Mouse (Mus musculus): Measurements from ENCODE around the gene Kif22. TPM values are rescaled to one million over a fixed set of nuclear protein-coding genes. Genes with fewer than 3 reads are reported as not detected.

The Kif22 gene
- polyA plus RNA-seq, 1 experiment from 2014 or later, result 142 TPM

GRCm38 (mm10) chr7:127084794-127085193 lies 42.5 kb upstream of the Kif22 start:
- 82% methylated on average over 2 of the region's 2 CpGs for WGBS
- Histone ChIP-seq H3K4me3 (ENCODE audit: low read depth, low read length) (no peak overlapping the region), H3K4me2 (replicated peaks; ENCODE audit: low read depth, low read length) (no peak overlapping the region), H3K9ac (ENCODE audit: low read depth, low read length) (no peak overlapping the region), H3K4me1 (replicated peaks; ENCODE audit: control insufficient read depth, insufficient read depth, low read length) (no peaks in the 10 kb centered on the region), H3K27me3 (ENCODE audit: control insufficient read depth, insufficient read depth, low read length) (no peaks in the 10 kb centered on the region), H3K9me3 (ENCODE audit: control insufficient read depth, low read length) (no peaks in the 10 kb centered on the region), H3K36me3 (ENCODE audit: control insufficient read depth, insufficient read depth, low read length) (no peaks in the 10 kb centered on the region), H3K27ac (ENCODE audit: low read depth, low read length) (no peak overlapping the region)
- ATAC-seq (ENCODE audit: low FRiP score), result no peak
- DNase-seq (ENCODE audit: low spot score), result no peak

GRCm38 (mm10) chr7:127083689-127084088 lies 41.4 kb upstream of the Kif22 start:
- Histone ChIP-seq H3K27me3 (ENCODE audit: control insufficient read depth, insufficient read depth, low read length) (no peaks in the 10 kb centered on the region), H3K9ac (ENCODE audit: low read depth, low read length) (no peak overlapping the region), H3K4me3 (ENCODE audit: low read depth, low read length) (no peak overlapping the region), H3K9me3 (ENCODE audit: control insufficient read depth, low read length) (no peaks in the 10 kb centered on the region), H3K27ac (ENCODE audit: low read depth, low read length) (no peak overlapping the region), H3K4me2 (replicated peaks; ENCODE audit: low read depth, low read length) (no peak overlapping the region), H3K36me3 (ENCODE audit: control insufficient read depth, insufficient read depth, low read length) (no peaks in the 10 kb centered on the region), H3K4me1 (replicated peaks; ENCODE audit: control insufficient read depth, insufficient read depth, low read length) (no peaks in the 10 kb centered on the region)
- WGBS, result 79% methylated on average over 4 of the region's 4 CpGs
- DNase-seq (ENCODE audit: low spot score) (no peak), ATAC-seq (ENCODE audit: low FRiP score) (no peak)

GRCm38 (mm10) chr7:127082995-127083394 lies 40.7 kb upstream of the Kif22 start:
- Histone ChIP-seq H3K4me3 (ENCODE audit: low read depth, low read length) (no peak overlapping the region), H3K4me2 (replicated peaks; ENCODE audit: low read depth, low read length) (no peak overlapping the region), H3K27me3 (ENCODE audit: control insufficient read depth, insufficient read depth, low read length) (no peaks in the 10 kb centered on the region), H3K9ac (ENCODE audit: low read depth, low read length) (no peak overlapping the region), H3K27ac (ENCODE audit: low read depth, low read length) (no peak overlapping the region), H3K4me1 (replicated peaks; ENCODE audit: control insufficient read depth, insufficient read depth, low read length) (no peaks in the 10 kb centered on the region), H3K9me3 (ENCODE audit: control insufficient read depth, low read length) (no peaks in the 10 kb centered on the region), H3K36me3 (ENCODE audit: control insufficient read depth, insufficient read depth, low read length) (no peaks in the 10 kb centered on the region)
- DNase-seq (ENCODE audit: low spot score) (no peak), ATAC-seq (ENCODE audit: low FRiP score) (no peak)
- 69% methylated on average over 2 of the region's 2 CpGs for WGBS

- Histone ChIP-seq H3K4me3 (ENCODE audit: low read depth, low read length) (no peak overlapping the region), H3K4me1 (replicated peaks; ENCODE audit: control insufficient read depth, insufficient read depth, low read length) (no peaks in the 10 kb centered on the region), H3K4me2 (replicated peaks; ENCODE audit: low read depth, low read length) (no peak overlapping the region), H3K36me3 (ENCODE audit: control insufficient read depth, insufficient read depth, low read length) (no peaks in the 10 kb centered on the region), H3K9me3 (ENCODE audit: control insufficient read depth, low read length) (no peaks in the 10 kb centered on the region), H3K27ac (ENCODE audit: low read depth, low read length) (no peak overlapping the region), H3K9ac (ENCODE audit: low read depth, low read length) (no peak overlapping the region), H3K27me3 (ENCODE audit: control insufficient read depth, insufficient read depth, low read length) (no peaks in the 10 kb centered on the region)
- ATAC-seq (ENCODE audit: low FRiP score) (no peak), DNase-seq (ENCODE audit: low spot score) (no peak)
- 81% methylated on average over 8 of the region's 8 CpGs for WGBS
Measured at GRCm38 (mm10) chr7:127082271-127082670, 40.0 kb upstream of the Kif22 start.

- DNase-seq (ENCODE audit: low spot score), result no peak
- no peaks in the 10 kb centered on the region for H3K27me3 ChIP-seq (ENCODE audit: control insufficient read depth, insufficient read depth, low read length)
- no peak overlapping the region for H3K4me2 ChIP-seq (replicated peaks; ENCODE audit: low read depth, low read length)
Measured at GRCm38 (mm10) chr7:127080045-127080444, 37.8 kb upstream of the Kif22 start.

GRCm38 (mm10) chr7:127077692-127078091 lies 35.4 kb upstream of the Kif22 start:
- no peak overlapping the region for H3K4me2 ChIP-seq (replicated peaks; ENCODE audit: low read depth, low read length)
- H3K4me1 ChIP-seq (replicated peaks; ENCODE audit: control insufficient read depth, insufficient read depth, low read length), result no peaks in the 10 kb centered on the region
- no peaks in the 10 kb centered on the region for H3K9me3 ChIP-seq (ENCODE audit: control insufficient read depth, low read length)
- H3K36me3 ChIP-seq (ENCODE audit: control insufficient read depth, insufficient read depth, low read length), result no peaks in the 10 kb centered on the region
- H3K9ac ChIP-seq (ENCODE audit: low read depth, low read length), result no peak overlapping the region
- WGBS, result 92% methylated on average over 3 of the region's 3 CpGs
- H3K27me3 ChIP-seq (ENCODE audit: control insufficient read depth, insufficient read depth, low read length), result no peaks in the 10 kb centered on the region
- H3K4me3 ChIP-seq (ENCODE audit: low read depth, low read length), result no peak overlapping the region
- ATAC-seq (ENCODE audit: low FRiP score), result no peak
- no peak for DNase-seq (ENCODE audit: low spot score)
- no peak overlapping the region for H3K27ac ChIP-seq (ENCODE audit: low read depth, low read length)

More at GRCm38 (mm10) chr7:127080045-127080444, 37.8 kb upstream of the Kif22 start:
- WGBS, result 67% methylated on average over 3 of the region's 3 CpGs
- no peak for ATAC-seq (ENCODE audit: low FRiP score)
- no peak overlapping the region for H3K9ac ChIP-seq (ENCODE audit: low read depth, low read length)
- no peak overlapping the region for H3K4me3 ChIP-seq (ENCODE audit: low read depth, low read length)
- H3K4me1 ChIP-seq (replicated peaks; ENCODE audit: control insufficient read depth, insufficient read depth, low read length), result no peaks in the 10 kb centered on the region
- H3K27ac ChIP-seq (ENCODE audit: low read depth, low read length), result no peak overlapping the region
- no peaks in the 10 kb centered on the region for H3K36me3 ChIP-seq (ENCODE audit: control insufficient read depth, insufficient read depth, low read length)
- H3K9me3 ChIP-seq (ENCODE audit: control insufficient read depth, low read length), result no peaks in the 10 kb centered on the region

GRCm38 (mm10) chr7:127076188-127076587 lies 33.9 kb upstream of the Kif22 start:
- Histone ChIP-seq H3K27ac (ENCODE audit: low read depth, low read length) (no peak overlapping the region), H3K9me3 (ENCODE audit: control insufficient read depth, low read length) (no peaks in the 10 kb centered on the region), H3K27me3 (ENCODE audit: control insufficient read depth, insufficient read depth, low read length) (no peaks in the 10 kb centered on the region), H3K4me3 (ENCODE audit: low read depth, low read length) (no peak overlapping the region), H3K4me1 (replicated peaks; ENCODE audit: control insufficient read depth, insufficient read depth, low read length) (no peaks in the 10 kb centered on the region), H3K9ac (ENCODE audit: low read depth, low read length) (no peak overlapping the region), H3K36me3 (ENCODE audit: control insufficient read depth, insufficient read depth, low read length) (no peaks in the 10 kb centered on the region), H3K4me2 (replicated peaks; ENCODE audit: low read depth, low read length) (no peak overlapping the region)
- 94% methylated on average over 5 of the region's 5 CpGs for WGBS
- no peak for DNase-seq (ENCODE audit: low spot score)
- no peak for ATAC-seq (ENCODE audit: low FRiP score)

- Histone ChIP-seq H3K9ac (ENCODE audit: low read depth, low read length) (no peak overlapping the region), H3K4me2 (replicated peaks; ENCODE audit: low read depth, low read length) (no peak overlapping the region), H3K27me3 (ENCODE audit: control insufficient read depth, insufficient read depth, low read length) (no peaks in the 10 kb centered on the region), H3K4me3 (ENCODE audit: low read depth, low read length) (no peak overlapping the region), H3K27ac (ENCODE audit: low read depth, low read length) (no peak overlapping the region), H3K4me1 (replicated peaks; ENCODE audit: control insufficient read depth, insufficient read depth, low read length) (no peaks in the 10 kb centered on the region), H3K9me3 (ENCODE audit: control insufficient read depth, low read length) (no peaks in the 10 kb centered on the region), H3K36me3 (ENCODE audit: control insufficient read depth, insufficient read depth, low read length) (no peaks in the 10 kb centered on the region)
- ATAC-seq (ENCODE audit: low FRiP score), result no peak
- WGBS, result 85% methylated on average over 4 of the region's 4 CpGs
- no peak for DNase-seq (ENCODE audit: low spot score)
Measured at GRCm38 (mm10) chr7:127073221-127073620, 30.9 kb upstream of the Kif22 start.

- Histone ChIP-seq H3K4me1 (replicated peaks; ENCODE audit: control insufficient read depth, insufficient read depth, low read length) (no peaks in the 10 kb centered on the region), H3K36me3 (ENCODE audit: control insufficient read depth, insufficient read depth, low read length) (no peaks in the 10 kb centered on the region), H3K4me2 (replicated peaks; ENCODE audit: low read depth, low read length) (no peak overlapping the region), H3K27me3 (ENCODE audit: control insufficient read depth, insufficient read depth, low read length) (no peaks in the 10 kb centered on the region), H3K27ac (ENCODE audit: low read depth, low read length) (no peak overlapping the region), H3K4me3 (ENCODE audit: low read depth, low read length) (no peak overlapping the region), H3K9me3 (ENCODE audit: control insufficient read depth, low read length) (no peaks in the 10 kb centered on the region), H3K9ac (ENCODE audit: low read depth, low read length) (no peak overlapping the region)
- ATAC-seq (ENCODE audit: low FRiP score), result no peak
- DNase-seq (ENCODE audit: low spot score), result no peak
- WGBS, result 78% methylated on average over 4 of the region's 4 CpGs
Measured at GRCm38 (mm10) chr7:127070871-127071413, 28.7 kb upstream of the Kif22 start.

Measured in hindbrain, embryonic 11.5 days (tissue).